Mouse (Mus musculus) CD4-positive, CD25-positive, alpha-beta regulatory T cell, adult 4 months (primary cell): Measurements from ENCODE around the gene Sfmbt2. TPM values are rescaled to one million over a fixed set of nuclear protein-coding genes. Genes with fewer than 3 reads are reported as not detected.

ENCODE experiments used
- ATAC-seq: one replicate; pipeline ENCODE4 v1.8.0; 2017
- polyA plus RNA-seq, 2 experiments: library from polyadenylated mRNA; unstranded; fragments of 100-300 nt; shearing (Covaris generic); gene quantifications; one replicate each; pipeline ENCODE4 v1.2.1; 2017

Gene Sfmbt2
- polyA plus RNA-seq, 2 experiments from 2014 or later, result 2.9 to 3.2 TPM

DNA sequence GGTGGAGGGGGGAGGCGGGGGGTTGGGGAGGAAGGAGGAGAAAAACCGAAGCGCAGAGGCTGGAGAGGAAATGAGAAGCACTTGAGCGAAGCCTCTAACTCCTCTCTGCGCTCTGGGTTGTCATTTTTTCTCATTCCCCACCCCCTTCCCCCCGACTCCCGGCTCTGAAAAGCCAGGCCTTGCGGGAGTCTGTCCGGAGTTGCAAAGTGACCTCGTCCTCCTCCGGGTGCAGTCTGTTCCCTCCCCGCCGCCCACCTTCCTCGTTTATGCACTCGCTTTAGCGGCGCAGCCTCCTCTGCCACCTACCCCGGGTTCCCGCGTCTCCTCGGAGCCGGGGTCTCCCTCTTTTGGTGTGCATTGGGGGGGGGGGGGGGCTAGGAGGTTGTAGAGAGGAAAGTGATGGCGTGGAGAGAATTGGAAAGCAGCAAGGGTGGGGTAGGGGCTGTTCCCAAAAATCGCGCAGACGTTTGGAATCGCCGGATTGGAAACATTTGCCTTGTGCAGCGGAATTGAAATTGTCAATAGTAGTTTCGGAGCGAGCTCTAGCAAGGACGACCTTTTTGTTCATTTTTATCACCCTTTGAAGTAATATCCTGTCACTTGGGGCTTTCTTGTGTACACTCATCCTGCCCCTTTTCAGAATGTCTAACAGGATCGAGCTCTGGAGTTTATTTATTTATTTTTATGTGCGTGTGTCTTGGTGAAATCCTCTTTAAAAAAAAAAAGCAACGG, 2.6 kb downstream of the Sfmbt2 start:
- ATAC-seq, result peak; percentile 35

DNA sequence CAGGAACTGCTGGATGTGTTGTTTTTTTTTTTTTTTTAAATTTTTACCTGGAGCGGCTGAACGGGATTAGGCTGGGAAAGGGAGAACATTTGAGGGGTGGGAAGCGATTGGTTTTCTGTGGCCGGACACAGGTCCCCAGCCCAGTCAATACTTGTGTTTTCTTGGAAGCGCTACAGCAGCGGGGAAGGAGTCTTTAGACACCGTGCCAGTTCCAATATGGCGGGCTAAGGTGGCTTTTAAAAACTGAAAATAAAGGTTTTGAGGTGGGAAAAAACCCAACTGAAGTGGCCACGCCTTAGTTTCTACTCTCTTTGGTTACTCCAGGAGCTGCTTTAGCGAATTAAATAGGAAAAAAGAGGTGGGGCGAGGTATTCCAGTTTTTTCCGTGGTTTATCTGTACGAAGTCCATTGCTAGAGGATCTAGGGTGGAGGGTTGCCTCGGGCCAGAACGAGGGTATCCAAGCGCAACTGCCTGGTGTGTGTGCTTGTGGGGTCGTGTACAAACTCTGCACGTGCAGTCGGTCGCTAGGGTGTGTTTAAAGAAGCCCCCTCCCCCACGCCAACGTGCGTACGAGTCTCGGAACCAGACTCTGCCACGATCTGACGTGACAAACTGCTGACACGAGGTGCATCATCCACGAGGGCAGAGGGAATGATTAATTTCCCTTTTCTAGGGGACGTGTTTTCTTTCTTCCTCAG, 3.3 kb downstream of the Sfmbt2 start:
- ATAC-seq, result peak; percentile 29

DNA sequence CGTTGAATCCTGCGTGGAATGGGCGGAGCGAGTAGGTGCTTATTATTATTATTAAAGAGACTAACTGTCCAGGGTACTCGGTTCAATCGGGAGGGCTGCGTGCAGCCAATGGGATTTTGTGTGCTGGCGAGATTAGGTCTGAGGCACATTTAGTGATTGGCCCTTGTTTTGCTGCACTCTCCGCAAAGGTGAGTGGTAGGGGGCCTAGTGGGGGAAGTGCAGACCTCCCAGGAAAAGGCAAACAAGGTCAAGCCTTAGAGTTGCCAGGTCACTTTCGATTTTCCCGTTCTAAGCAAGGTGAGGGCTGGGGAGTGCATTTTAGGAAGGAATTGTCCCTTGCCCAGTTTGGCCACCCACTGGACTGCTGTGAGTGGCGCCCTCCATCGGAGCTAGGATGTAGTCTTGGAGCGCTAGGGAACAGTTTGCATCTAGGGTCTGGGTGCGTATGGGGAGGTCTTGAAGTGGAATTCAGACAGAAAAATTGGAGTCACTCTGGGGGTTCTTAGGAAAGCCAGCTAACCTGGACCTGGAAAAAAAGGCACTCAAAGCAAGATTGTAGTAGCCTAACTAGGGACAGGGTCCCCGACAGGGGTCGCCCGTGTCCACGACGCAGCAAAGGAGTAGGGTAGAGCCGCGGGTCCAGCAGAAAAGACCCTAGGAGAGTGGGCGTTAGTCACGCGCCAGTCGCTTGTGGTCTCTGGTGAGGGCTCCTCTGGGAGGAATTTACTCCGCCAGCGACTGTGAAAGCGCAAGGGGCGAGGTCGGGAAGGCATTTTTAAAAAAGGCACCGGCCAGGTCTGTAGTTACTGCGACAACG, 4.1 kb downstream of the Sfmbt2 start:
- ATAC-seq, result peak; percentile 2

DNA sequence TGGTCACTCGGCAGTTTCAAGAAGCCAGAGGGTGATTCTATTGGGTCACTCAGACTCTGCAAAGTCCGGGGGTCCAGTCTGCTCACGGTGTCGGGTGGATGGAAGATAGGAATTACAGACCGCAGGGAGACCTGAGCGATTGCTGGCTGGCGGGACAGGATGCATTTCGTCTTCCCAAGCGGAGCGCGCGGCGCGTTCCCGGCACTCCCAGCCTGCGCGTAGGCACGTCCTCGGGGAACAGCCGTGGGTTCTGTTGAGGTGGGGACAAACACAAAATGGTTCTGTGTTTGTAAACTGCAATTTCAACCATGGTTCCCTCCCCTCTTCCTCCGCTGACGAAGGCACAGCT, 4.7 kb downstream of the Sfmbt2 start:
- ATAC-seq, result no peak

DNA sequence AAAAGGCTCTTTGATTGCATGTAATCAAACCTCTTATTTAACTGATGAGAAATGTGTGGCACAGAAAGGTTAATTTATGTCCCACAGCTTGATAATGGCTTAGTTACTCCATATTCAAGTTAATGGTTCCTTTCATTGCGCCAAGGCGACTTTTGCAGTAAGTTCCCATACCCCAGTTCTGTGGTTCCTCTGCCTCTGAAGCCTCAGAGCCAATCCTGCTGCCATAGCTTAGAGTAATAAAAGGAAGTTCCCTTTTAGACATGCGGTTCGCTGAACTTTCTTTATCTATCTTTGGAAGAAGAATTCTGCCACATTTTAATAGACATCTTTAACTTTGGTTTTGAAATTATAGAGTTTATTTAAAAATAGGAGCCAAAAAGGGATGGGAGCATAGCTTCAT, 19.7 kb downstream of the Sfmbt2 start:
- no peak for ATAC-seq

DNA sequence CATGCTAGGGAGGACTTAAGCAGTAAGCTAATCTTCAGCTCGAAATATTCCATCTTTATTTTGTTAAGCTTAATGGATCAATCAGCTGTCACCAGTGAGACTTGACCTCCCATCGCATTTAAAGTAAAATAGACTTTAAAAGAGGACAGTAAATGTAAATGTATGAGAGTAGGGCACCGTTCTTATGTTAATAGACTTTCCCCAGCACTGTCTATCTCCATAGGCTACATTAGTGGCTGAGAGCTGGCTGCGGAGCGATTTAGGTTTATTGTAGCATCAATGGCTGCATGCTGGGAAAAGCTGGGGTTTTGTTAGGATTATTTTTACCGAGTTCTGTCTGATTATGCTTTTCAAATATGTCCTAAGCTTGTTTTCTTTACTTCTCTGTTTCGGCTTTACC, 20.5 kb downstream of the Sfmbt2 start:
- no peak for ATAC-seq

DNA sequence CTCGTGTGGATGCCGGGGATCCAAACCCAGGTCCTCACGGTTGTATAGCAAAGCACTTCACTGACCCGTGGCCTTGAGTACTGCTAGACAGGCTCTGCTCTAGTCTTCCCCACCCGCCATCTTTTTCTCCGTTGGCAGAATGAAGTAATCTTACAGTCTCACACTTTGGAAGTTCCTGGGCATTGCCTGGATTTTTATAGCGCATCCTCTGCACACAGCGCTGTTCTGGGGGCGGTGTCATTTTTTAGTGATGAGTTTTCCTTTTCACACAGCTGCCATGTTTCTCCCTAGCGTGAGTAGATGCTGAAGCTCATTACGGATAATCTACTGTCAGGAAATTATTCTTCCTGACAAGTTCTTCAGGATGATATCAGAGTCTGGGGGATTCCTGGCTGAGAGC, 24.8 kb downstream of the Sfmbt2 start:
- ATAC-seq, result no peak

DNA sequence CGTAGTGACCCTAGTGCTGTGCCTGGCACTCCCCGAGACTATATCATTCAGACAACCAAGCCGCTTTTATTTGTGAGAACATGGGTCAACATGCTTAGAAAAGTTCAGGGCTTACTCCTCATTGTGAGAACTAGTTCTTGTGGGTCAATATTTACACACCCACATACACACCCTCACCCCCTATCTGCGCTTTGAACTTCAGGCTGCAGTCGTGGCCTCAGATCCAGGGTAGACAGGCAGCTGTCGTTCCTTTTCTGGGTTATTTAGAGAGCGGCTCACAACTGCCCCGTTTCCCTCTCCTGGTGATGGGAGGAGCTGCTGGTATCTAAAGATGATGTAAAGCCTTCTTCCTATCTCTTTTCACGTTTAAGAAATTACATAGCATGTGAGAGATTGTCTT, 27.5 kb downstream of the Sfmbt2 start:
- no peak for ATAC-seq

DNA sequence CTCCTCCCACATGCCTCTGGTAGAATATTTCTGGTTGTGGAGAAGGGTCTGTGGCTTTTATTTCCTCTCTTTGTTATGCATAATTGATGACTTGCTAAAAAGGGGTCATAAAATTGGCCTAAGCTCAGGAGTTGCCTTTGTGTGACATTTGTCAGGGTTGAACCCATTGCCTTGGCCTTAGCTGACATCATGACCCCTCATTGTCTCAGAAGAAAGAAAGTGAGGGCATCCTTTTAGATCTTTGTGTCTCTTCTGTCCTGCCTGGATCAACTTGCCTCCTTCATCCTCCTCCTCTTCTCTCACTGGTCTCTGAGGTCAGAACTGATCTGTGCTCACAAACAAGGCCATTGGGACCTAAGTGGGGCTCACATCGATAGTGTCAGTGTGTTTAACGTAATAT, 35.8 kb downstream of the Sfmbt2 start:
- ATAC-seq, result no peak

DNA sequence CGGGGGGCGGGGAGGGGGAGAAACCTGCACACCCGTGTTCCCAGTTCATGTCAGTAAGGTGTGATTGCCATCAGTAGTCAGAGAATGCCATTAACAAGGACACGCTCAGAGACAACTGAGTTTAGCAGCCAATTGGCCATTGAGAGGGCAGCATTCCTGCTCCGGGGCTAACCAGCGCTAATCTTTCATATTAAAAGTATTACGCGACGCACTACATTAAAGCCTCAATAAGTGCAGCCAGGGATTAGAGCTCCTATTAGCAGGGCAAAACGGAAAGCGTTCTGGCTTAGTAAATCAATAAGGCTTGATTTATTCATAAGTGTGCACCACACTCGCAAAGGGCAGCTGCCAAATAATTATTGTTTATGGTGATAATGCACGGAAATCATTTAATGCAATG, 39.1 kb downstream of the Sfmbt2 start:
- ATAC-seq, result no peak

DNA sequence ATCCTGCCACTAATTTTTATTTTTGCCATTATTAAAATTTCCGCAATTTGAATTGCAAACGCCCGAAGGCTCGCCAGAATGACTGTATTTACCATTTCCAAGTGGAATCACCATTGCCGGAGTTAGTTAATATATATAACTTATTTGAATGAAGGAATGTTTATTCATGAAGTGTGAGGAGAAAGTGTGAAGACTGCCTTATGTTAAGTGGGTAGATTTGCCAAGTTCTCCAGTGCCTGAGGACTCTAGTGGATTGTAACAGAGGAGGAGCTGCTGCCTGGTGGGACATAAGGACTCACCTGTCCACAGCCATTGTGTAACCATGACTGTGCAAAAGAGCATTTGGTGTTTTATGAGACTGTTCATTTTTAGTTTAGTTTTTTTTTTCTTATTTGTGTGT, 39.8 kb downstream of the Sfmbt2 start:
- no peak for ATAC-seq

DNA sequence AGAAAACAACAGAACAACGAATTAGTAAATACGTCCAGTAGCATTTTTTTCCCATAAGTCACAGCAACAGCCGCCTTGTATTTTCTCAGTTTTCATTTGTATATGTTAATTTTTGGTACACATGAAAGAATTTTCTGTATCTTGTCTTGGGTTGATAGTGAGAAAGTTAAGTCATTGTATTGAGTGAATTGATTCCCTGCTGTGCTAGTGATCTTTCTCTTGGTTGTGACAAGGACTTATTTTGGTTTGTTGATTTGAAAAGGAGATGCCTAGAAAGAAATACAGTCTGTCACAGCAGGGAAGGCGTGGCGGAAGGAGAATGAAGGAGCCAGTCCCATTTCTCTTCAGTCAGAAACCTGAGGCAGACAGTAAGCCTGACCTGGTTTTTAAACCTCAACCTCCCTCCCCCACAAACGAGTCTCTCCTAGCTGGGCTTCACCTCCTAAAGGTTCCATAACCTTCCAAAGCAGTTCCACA, 50.7 kb downstream of the Sfmbt2 start:
- no peak for ATAC-seq

DNA sequence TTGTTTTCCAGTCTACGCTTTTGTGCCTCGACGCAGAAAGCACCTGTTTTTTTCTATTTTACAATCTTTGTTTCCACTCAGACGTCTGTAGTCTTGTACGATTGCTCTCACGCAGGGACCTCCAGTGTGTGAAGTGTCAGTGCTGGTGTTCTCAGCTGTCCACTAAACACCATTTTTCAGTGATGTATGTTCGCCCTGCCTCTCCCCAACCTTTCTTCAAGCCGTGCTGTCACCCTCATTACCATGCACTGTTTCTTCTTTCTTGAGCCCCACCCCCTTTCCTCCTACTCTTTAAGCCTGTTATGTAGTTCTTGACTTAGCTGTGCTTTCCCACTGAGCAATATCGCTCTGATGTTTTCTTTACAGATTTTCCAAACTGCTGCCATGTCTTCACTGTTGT, 67.0 kb downstream of the Sfmbt2 start:
- ATAC-seq, result no peak

DNA sequence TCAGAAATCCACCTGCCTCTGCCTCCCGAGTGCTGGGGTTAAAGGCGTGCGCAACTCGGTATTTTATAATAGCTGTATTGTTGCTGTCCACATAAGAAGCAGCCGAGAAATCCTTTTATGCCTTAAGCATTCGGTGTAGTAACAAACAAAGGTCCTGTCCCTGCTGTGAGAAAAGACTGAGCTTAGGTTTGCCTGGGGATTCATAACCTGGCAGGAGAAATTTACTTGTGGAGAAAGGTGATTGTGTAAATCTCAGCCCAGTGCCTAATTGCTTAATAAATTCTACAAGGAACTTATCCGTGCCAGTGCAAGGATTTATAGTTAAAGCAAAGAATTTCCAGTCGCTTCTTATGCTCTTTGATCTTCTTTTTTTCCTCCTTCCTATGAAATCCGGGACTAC, 71.5 kb downstream of the Sfmbt2 start:
- no peak for ATAC-seq

DNA sequence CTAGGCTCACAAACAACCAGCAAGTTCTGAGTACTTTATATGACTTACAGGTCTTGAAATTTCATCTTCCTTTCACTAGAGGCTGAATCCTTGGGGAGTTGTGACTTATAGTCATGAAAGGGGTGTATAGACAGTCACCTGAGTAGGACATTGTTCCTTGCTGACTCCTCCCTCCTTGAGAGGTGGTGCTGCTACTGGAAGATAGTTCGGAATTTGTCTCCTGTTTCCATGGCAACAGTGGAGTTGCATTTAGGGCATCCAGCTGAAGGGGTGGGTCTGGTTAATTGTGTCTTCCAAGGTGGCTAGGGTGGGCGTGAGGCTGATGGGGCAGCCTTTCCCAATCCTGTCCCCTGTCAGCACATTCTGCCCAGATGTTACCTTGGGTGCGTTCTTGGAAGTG, 83.3 kb downstream of the Sfmbt2 start:
- no peak for ATAC-seq

DNA sequence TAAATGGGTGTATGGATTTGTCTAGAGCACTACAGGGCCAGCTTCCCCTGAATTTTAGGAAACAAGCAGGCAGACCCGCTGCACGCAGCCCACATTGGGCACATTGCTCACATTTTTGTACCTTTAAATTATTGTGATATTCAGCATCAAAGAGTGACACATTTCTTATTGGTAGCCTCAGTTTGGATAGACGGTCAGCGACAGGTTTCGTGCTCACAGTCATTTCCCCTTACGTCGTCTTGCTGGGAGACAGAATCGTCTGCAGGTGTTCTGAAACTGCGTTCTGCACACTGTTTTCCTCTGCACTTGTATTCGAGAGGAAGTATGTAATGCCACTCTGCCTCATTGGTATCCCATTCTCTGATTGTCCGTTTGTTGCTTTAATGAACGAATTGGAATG, 88.0 kb downstream of the Sfmbt2 start:
- no peak for ATAC-seq

DNA sequence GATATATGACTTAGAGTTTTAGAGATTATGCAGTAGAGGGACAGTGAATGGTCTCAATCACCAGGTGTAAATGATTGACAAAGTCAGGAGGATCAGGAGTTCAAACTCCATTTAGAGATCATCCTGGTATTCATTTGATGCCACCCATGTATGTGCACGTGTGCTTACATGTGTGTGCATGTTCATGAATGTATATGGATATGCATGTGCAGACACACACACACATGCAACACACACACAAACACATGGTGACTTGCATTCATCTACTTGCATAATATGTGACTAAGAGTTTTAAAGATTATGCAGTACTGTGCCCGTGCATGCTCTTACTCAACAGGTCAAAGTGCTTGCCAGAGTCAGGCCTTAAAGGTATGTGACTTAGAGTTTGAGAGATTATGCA, 146.2 kb downstream of the Sfmbt2 start:
- no peak for ATAC-seq

DNA sequence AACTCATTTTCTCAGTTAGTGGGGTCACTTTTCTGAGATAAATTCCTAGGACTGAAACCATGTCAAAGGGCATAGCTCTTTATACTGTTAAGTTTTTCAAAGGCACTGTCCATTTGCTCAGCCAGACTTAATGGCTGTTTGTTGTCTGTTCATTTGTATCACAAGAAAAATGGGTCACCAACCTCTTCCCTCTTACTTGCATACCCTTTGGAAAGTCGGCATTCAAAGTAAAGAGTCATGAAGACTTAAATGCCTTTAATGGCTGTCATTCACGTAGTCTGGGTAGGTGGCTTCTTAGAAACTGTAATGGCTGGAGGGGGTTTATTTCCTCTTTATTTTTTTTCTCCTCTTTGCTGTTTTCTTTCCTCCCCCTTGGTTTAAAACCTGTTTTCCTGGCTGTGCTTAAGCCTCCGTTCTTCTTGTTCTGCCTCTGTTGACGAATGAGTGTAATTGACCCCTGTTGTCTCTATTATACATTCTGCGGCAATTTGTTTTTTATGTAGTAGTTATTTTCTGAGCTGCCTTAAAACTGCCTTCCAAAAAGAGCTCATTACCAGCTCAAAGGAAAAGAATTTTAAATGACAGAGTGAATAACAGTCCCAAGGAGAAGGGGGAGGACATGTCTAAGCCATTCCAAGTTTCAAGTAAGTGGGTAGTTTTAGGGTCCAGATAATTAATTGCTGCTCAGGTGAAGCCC, 151.6 kb downstream of the Sfmbt2 start:
- no peak for ATAC-seq

DNA sequence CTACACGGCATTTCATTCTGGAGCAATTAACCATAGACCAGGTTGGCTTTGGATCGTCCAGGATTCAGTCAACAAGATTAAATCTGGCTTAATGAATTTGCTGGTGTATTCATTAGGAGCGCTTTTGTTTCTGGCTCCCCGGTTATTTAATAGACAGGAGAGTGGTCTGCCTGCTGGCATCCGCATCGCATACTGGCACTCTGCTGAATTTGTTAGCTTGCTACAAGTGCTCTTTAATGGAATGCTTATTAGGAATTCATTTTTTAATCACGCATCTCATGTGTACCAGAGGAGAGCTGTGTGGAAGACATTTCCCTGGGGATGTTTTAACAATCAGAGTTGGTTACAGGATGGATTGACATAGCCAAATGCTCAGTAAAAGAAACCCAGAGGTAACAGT, 155.3 kb downstream of the Sfmbt2 start:
- no peak for ATAC-seq

DNA sequence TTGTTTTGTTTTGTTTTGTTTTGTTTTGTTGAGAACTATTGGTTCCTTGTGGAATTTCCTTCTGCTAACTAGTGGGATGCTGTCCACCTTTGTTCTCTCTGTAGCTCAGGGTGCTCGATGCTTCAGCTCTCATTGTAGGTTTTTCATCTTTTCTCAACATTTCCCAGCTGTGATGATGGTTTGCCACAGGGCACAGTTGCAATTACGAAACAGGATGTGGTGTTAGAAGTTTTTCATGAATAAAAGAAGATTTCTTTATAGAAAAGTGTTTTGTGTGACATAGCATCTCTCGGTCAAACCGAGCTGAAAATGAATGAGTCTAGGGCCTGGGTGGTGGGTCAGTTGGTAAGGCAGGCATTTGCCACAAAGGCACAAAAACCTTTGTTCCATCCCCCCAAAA, 171.5 kb downstream of the Sfmbt2 start:
- no peak for ATAC-seq

DNA sequence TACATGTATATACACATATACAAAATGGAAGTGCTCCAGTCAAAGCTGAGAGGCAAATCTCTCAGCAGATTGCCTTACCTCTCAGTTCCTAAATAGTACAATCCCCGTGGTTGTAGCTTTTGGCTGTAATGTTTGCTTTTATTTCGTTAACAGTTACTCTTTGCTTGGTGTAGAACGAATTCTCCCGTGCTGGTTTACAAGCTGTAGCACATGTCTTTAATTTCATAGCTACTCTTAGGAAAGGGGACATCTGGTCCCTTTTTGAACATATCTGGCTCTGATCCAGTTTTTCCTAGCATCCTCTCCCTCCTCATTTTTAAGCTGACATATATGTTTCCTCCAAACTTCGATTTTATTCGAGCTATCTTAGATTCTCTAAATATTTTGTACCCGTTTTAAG, 172.1 kb downstream of the Sfmbt2 start:
- no peak for ATAC-seq

DNA sequence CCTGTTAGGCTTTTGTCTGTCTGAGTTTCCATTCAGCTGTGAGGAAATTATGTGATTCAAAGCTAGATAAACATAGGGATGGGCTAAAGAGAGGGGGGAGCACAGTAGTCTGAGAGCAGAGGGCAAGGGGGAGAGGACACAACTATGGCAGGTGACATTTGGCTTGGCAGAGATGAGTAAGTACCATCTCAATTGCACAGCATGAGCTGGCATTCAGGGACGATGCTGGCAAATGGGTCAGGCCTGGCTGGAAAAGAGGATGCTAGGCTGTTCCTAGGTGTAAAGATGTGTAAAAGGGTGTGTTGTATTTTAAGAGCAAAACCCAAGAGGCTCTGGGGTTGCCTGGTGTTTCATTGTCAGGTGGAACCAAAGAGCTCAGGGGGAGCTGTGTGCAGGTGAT, 188.5 kb downstream of the Sfmbt2 start:
- ATAC-seq, result no peak

DNA sequence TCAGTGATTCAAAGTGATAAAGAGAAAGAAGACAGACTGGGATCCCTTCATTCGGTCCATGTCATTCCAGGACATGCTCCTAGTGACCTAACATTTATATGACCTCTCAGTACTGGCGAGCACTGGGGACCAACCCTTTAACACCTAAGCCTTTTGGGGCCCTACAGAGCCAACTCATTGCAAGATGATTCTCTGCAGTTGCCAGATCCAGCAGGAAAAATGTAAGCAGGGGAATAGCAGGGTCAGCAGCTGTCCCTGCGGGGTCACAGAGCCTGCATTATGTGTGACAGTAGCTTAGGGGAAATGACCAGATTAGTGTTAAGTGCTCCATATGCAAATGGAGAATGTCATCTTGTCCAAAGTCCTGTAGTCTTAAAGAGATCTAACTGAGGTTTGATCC, 195.2 kb downstream of the Sfmbt2 start:
- no peak for ATAC-seq
